ENCODE assay signal across 23 mouse cellular contexts in the genomic region with DNA sequence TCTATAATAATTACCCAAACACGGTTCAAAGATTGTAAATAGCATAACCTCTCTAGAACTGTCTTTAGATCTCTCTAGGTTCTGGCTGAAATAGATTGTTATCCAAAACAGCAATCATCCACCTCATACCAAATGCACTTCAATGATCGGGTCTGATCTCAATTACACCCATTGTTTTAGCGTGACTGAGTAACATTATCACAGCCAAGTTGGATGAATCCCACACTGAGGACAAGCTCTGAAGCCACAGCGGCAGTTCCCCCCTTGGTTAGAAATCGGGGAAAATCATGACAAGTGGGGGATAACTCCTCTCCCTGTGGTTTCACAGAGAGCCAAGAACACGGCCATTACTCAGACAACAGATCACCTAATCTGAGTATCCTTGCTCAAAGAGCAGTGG.
DNase-seq lines count a peak whose midpoint lies in the region; ATAC-seq lines count a peak whose summit lies in the region.
"Had no signal": no experiment of that assay in that cellular context is flagged by ENCODE, and none has a peak within 500 bp of the region (broad histone marks: within the 10 kb centered on the region; RNA-seq: fewer than 3 reads in every experiment).

No protein-coding gene starts in this region.

- ATAC-seq in frontal cortex, adult (ENCODE audit: low TSS enrichment), result peak; percentile 59
- ATAC-seq: forebrain, embryonic 15.5 days; hindbrain, postnatal 0 days; inflammation-experienced regulatory T-cells, adult 6 months; Patski had no signal

- no peak for DNase-seq in frontal cortex, postnatal 10 days (ENCODE audit: low spot score in 2 of 2)
- DNase-seq in layer of hippocampus, adult 8-10 months (ENCODE audit: low spot score in 2 of 2), result peak; percentile 3 to 7
- no peak for DNase-seq in layer of hippocampus, adult 18-20 months (ENCODE audit: low spot score in 2 of 2)
- DNase-seq in brain, adult 2 months (ENCODE audit: low read depth, low spot score), result peak; percentile 69
- DNase-seq in telencephalon, adult 2 months (ENCODE audit: low read depth, low spot score), result peak; percentile 31
- no peak for DNase-seq in c-Kit-positive CD71-positive TER-119-positive erythroid progenitor cells, embryonic 14.5 days (ENCODE audit: low spot score)
- DNase-seq: adrenal gland, postnatal 10 days; adrenal gland, postnatal 36 days; B cell, adult 2 months; cerebellum, adult 11-12 months; cerebellum, adult 9-10 months; cerebellum, postnatal 25 days; embryo, embryonic 11 days; gastrocnemius, adult 2 months; gastrocnemius, postnatal 14 days; heart, adult 18-20 months; heart, postnatal 14 days; heart, postnatal 4 days had no signal

Comparison
In these comparisons a context has a peak if more than half of its experiments do, and no peak if none do; other contexts are left out.
1. DNase-seq: peak in layer of hippocampus, adult 8-10 months (2 of 2), brain, adult 2 months (single experiment) and telencephalon, adult 2 months (single experiment); none in frontal cortex, postnatal 10 days (0 of 2), layer of hippocampus, adult 18-20 months (0 of 2) and c-Kit-positive CD71-positive TER-119-positive erythroid progenitor cells, embryonic 14.5 days (single experiment).